Mouse (Mus musculus) cortical plate, adult 2 months (tissue): Measurements from ENCODE around the gene Tfrc.

Experiments
- CTCF ChIP-seq: fragments of 200-500 bp; IDR thresholded peaks from 2 replicates; pipeline ENCODE4 v1.5.1; 2011; ENCODE audit warnings: mild to moderate bottlenecking, control low read depth, low read length; ENCODE audit not compliant: insufficient read depth; ENCODE audit errors: extremely low read depth
- POLR2A ChIP-seq: fragments of 200-500 bp; IDR thresholded peaks from 2 replicates; pipeline ENCODE4 v1.6.1; 2011; ENCODE audit warnings: mild to moderate bottlenecking, low read length, control low read depth; ENCODE audit not compliant: insufficient read depth; ENCODE audit errors: extremely low read depth

- TF ChIP-seq POLR2A (no peak), CTCF (no peak)
Observed at GRCm38 (mm10) chr16:32677040-32677700, 68.5 kb downstream of the Tfrc start.
